Mouse (Mus musculus): ENCODE results near the gene Myo1f.

Myo1f gene

GRCm38 (mm10) chr17:33649781-33650475 is 94.4 kb downstream of the Myo1f start:
- no peak for DNase-seq (ENCODE audit: low spot score)
